Mouse (Mus musculus): ENCODE results near the gene Mrps23.
"Not testable (repeated sequence)": the region's sequence is repeated elsewhere in the genome, so short reads cannot be mapped to it uniquely, and the experiment has no call there.

DNA sequence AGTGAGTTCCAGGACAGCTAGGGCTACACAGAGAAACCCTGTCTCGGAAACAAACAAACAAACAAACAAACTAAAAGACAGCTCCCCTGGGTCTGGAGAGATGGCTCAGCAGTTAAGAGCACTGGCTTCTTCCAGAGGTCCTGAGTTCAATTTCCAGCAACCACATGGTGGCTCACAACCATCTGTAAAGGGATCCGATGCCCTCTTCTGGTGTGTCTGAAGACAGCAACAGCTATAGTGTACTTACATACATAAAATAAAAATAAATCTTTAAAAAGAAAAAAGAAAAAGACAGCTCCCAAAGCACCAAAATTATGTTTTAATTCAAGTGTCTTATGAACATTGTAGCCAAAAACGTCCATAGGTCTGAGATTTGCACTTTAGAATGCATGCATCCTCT lies 8.5 kb upstream of the Mrps23 start:
- peak; percentile 32 for TF ChIP-seq CTCF (IDR thresholded peaks at IDR 0.05; ENCODE audit: low read depth)
- TF ChIP-seq EP300 (optimal IDR thresholded peaks at IDR 0.05) = not testable (repeated sequence)

Data from stomach, postnatal 0 days (tissue).